Mouse (Mus musculus) ES-E14 (cell line): ENCODE data around the gene Crnn. TPM values are rescaled to one million over a fixed set of nuclear protein-coding genes. Genes with fewer than 3 reads are reported as not detected.

ENCODE experiments used
- DNase-seq: peaks from one replicate; pipeline ENCODE4 v3.0.0-alpha.2; 2013; ENCODE audit warnings: low read depth, low spot score
- H3K27ac ChIP-seq: 2 replicates; pipeline ENCODE4 v1.5.1; 2012; ENCODE audit warnings: low read depth, mild to moderate bottlenecking, low read length, moderate library complexity, mixed read lengths; ENCODE audit not compliant: poor library complexity, insufficient read depth, severe bottlenecking
- H3K36me3 ChIP-seq: 2 replicates; pipeline ENCODE4 v1.6.1; 2012; ENCODE audit warnings: mild to moderate bottlenecking, low read length, moderate library complexity, mixed read lengths; ENCODE audit not compliant: control insufficient read depth, poor library complexity, insufficient read depth, severe bottlenecking
- H3K4me1 ChIP-seq, 2 experiments: fragments of 150-350 bp in 1 of 2; sonication (generic) in 1 of 2; 2 replicates each; pipeline ENCODE4 v1.6.1; 2012; ENCODE audit warnings: low read length in 2 of 2, mild to moderate bottlenecking in 1 of 2, mixed read lengths in 1 of 2; ENCODE audit not compliant: control insufficient read depth in 2 of 2, insufficient read depth in 2 of 2, poor library complexity in 1 of 2
- H3K4me3 ChIP-seq, 2 experiments: fragments of 150-350 bp in 1 of 2; sonication (generic) in 1 of 2; 2 replicates each; pipeline ENCODE4 v1.5.1; 2012; ENCODE audit warnings: low read length in 2 of 2, low read depth in 1 of 2, mild to moderate bottlenecking in 1 of 2, mixed read lengths in 1 of 2; ENCODE audit not compliant: insufficient read depth in 1 of 2, poor library complexity in 1 of 2, severe bottlenecking in 1 of 2
- H3K9ac ChIP-seq: 2 replicates; pipeline ENCODE4 v1.6.1; 2012; ENCODE audit warnings: low read depth, mild to moderate bottlenecking, low read length, mixed read lengths; ENCODE audit not compliant: poor library complexity, insufficient read depth, severe bottlenecking
- H3K9me3 ChIP-seq: fragments of 150-350 bp; sonication (generic); 2 replicates; pipeline ENCODE4 v1.6.1; 2012; ENCODE audit warnings: low read depth, mild to moderate bottlenecking, low read length; ENCODE audit not compliant: control insufficient read depth, insufficient read depth
- CHD2 ChIP-seq: IDR thresholded peaks from 2 replicates; pipeline ENCODE4 v1.6.1; 2014; ENCODE audit warnings: mild to moderate bottlenecking, low read depth, low read length, inconsistent platforms
- HCFC1 ChIP-seq: IDR thresholded peaks from 2 replicates; pipeline ENCODE4 v1.6.1; 2012; ENCODE audit warnings: low read length, inconsistent platforms, borderline replicate concordance; ENCODE audit not compliant: insufficient read depth
- MAFK ChIP-seq: IDR thresholded peaks from 2 replicates; pipeline ENCODE4 v1.6.1; 2014; ENCODE audit warnings: mild to moderate bottlenecking, low read depth, low read length, inconsistent platforms; ENCODE audit not compliant: insufficient read depth
- ZC3H11A ChIP-seq: IDR thresholded peaks from 2 replicates; pipeline ENCODE4 v1.6.1; 2012; ENCODE audit warnings: low read depth, mild to moderate bottlenecking, inconsistent platforms, low read length, borderline replicate concordance
- ZNF384 ChIP-seq: IDR thresholded peaks from 2 replicates; pipeline ENCODE4 v1.6.1; 2012; ENCODE audit warnings: low read depth, low read length, inconsistent platforms
- in situ Hi-C, 2 experiments: fragments of 600-800 bp; cut with MboI; formaldehyde crosslinking; loops; one replicate each; pipeline ENCODE4 v1.15.1; 2025; ENCODE audit warnings: low sequenced_read_pairs in 2 of 2, inconsistent platforms in 1 of 2; ENCODE audit not compliant: unreplicated experiment in 2 of 2
- total RNA-seq: library from RNA; depleted of rRNA; stranded (reverse); fragments of 300-350 nt; gene quantifications from 2 replicates; pipeline ENCODE4 v1.2.3, GENCODE M21; 2012; rRNA removed

Gene Crnn
- not detected in 2 replicates for total RNA-seq

DNA sequence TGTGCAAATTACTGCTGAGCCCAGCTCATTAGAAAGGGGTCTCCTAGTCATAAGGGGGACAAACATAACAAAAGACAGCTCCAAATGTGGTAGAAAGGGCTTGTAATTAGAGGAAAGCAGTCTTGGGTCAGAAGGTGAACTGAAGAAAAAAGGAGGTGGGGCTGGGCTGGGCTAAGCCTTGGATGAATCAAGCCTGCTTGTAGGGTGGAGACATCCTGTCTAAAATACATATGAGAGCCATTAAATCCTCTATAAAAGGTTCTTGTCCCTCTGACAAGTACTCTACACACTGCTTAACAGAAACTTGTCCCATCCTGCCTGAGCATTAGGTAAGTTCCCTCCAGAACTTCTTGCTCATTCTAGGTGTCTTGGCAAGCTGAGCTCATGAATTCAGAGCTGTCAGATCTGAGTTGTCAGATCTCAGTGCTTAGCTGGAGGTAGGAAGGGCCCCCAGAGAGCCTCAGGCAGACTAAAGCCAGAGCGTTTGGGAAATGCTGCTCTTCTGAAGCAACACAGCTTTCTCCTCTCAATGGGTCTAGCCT lies at the start of gene Crnn:
Gene Crnn (plus strand): TSS at position 278 of the 542 bp plus-strand sequence.
- TF ChIP-seq MAFK (no peak), CHD2 (no peak), ZNF384 (no peak), ZC3H11A (no peak), HCFC1 (no peak)
- Histone ChIP-seq H3K4me1 (no peaks in the 10 kb centered on the region; a peak in 1 of 4 replicates), H3K9ac (no peak within 1 kb of the TSS), H3K36me3 (no peaks in the 10 kb centered on the region), H3K27ac (no peak within 1 kb of the TSS), H3K4me3 (no peak within 1 kb of the TSS), H3K9me3 (no peaks in the 10 kb centered on the region)
- DNase-seq: no peak
- in situ Hi-C loops: no loop called here

DNA sequence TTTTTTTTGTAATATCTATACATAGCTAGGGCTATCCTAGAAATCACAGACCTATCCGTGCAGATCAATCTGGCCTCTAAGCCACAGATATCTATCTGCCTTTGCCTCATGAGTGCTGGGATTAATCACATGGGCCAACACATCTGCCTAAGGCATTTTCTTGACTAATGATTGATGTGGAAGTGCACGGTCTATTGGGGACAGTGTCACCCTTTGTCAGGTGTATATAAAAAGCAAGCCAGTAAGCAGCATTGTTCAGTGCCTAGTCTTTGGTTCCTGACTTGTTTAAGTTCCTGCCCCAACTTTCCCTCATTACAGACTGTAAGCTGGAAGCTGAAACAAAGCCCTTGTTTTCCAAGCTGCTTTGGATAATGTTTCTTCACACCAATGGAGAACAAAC lies 48.1 kb upstream of the Crnn start:
- no peak for DNase-seq
- in situ Hi-C loops: no loop called here
- H3K9me3 ChIP-seq: no peaks in the 10 kb centered on the region
- no peaks in the 10 kb centered on the region for H3K36me3 ChIP-seq
- no peak overlapping the region for H3K4me3 ChIP-seq
- H3K27ac ChIP-seq: no peak overlapping the region
- no peak overlapping the region for H3K9ac ChIP-seq
- H3K4me1 ChIP-seq: no peaks in the 10 kb centered on the region
- TF ChIP-seq ZNF384 (no peak), HCFC1 (no peak), CHD2 (no peak), ZC3H11A (no peak), MAFK (no peak)

DNA sequence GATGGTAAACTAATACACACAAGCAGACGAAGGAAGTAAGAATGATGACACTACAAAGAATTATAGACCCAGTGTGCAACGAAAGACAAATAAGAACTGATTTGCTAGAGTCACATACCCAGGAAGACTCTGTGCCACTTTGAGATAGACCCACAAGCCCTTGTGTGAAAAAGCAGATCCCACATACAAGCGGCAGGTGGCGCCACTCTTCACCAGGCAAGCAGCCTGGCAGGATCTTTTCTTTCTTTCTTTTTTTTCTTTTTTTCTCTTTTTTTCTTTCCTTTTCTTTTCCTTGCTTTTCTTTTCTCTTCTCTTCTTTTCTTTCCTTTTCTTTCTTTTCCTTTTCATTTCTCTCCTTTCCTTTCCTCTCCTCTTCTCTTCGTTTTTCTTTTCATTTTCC lies 32.9 kb upstream of the Crnn start:
- TF ChIP-seq ZNF384: no peak
- no peak for TF ChIP-seq HCFC1
- DNase-seq: peak; percentile 37
- Histone ChIP-seq H3K9me3 (no peaks in the 10 kb centered on the region), H3K9ac (no peak overlapping the region), H3K36me3 (no peaks in the 10 kb centered on the region), H3K4me1 (no peaks in the 10 kb centered on the region), H3K4me3 (no peak overlapping the region), H3K27ac (no peak overlapping the region)
- in situ Hi-C loops: loop anchor here (10.0 to 25.0 kb wide), 4 partner anchors 193 to 526 kb away; partner anchors contain the start of gene Hrnr (in 1 of the 2)

DNA sequence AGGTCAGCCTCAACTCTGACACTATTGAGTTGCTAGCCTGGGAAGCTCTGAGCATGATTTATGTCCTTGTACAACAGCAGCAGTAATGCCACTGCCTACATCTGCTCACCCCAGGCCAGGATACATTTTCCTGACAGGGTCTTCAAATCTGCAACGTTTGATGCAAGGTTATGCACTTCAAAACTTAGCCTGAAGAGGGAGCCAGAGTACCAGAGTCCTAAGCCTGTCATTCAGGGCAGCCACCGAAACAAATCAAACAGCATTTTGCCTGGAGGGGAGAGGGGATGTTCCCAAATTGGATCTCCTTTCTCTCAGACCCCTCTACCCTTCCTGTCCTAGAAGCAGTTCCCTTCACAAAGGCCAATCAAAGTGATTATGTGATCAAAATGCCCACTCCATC lies 30.1 kb upstream of the Crnn start:
- Histone ChIP-seq H3K9me3 (no peaks in the 10 kb centered on the region), H3K4me3 (no peak overlapping the region), H3K27ac (no peak overlapping the region), H3K36me3 (no peaks in the 10 kb centered on the region), H3K4me1 (no peaks in the 10 kb centered on the region), H3K9ac (no peak overlapping the region)
- no peak for TF ChIP-seq HCFC1
- peak; percentile 41; the same call in 1 of the 2 replicates for TF ChIP-seq ZC3H11A
- peak; percentile 70 for DNase-seq
- in situ Hi-C loops: loop anchor here (10.0 to 25.0 kb wide), 4 partner anchors 190 to 523 kb away; partner anchors contain the start of gene Hrnr (in 1 of the 2)

DNA sequence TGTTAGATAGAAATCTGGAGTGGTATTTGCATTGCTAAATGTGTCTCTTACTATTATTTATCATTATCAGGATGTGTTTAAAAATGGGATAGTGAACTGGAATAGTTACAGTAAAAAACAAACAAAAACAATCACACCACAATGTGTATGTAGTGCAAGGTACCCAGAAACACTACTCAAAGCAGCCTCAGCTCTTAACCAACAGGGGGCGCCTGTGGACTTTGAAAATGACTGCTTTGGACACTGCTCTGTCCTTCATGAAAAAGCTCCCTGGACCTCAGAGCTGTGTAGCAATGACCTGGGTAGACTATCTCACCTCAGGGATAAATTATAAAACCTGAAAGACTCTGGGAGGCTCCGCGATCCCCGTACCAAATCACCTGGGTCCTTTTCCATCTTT lies 25.5 kb upstream of the Crnn start:
- Histone ChIP-seq H3K36me3 (no peaks in the 10 kb centered on the region), H3K9me3 (no peaks in the 10 kb centered on the region), H3K4me3 (no peak overlapping the region), H3K9ac (no peak overlapping the region), H3K27ac (no peak overlapping the region), H3K4me1 (no peaks in the 10 kb centered on the region)
- in situ Hi-C loops: loop anchor here (10.0 to 25.0 kb wide), 4 partner anchors 186 to 518 kb away; partner anchors contain the start of gene Hrnr (in 1 of the 2)
- TF ChIP-seq CHD2: no peak
- no peak for TF ChIP-seq ZC3H11A
- TF ChIP-seq HCFC1: no peak
- TF ChIP-seq MAFK: no peak
- TF ChIP-seq ZNF384: no peak
- no peak for DNase-seq
